Mouse (Mus musculus) lung, postnatal 0 days (tissue): ENCODE results near the gene Ucp3.

ENCODE experiments used
- CTCF ChIP-seq: IDR thresholded peaks from 2 replicates; pipeline ENCODE4 v1.5.1; 2016; ENCODE audit warnings: antibody characterized with exemption, mild to moderate bottlenecking
- EP300 ChIP-seq: IDR thresholded peaks from 2 replicates; pipeline ENCODE4 v1.6.1; 2016; ENCODE audit warnings: antibody characterized with exemption, mild to moderate bottlenecking, control low read depth

DNA sequence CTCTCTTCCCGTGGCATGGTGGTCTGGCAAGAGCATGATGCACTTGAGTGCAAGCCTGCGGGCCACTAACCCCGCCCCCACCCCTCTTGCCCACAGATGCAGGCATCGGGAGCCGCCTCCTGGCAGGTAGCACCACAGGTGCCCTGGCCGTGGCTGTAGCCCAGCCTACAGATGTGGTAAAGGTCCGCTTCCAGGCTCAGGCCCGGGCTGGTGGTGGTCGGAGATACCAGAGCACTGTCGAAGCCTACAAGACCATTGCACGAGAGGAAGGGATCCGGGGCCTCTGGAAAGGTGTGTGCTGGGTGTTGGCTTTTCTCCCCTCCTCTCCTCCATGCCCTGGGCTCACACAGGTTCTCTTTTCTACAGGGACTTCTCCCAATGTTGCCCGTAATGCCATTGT, 25.2 kb downstream of the Ucp3 start:
- TF ChIP-seq CTCF (no peak), EP300 (no peak)
